Mouse (Mus musculus) skeletal muscle tissue, postnatal 0 days (tissue): ENCODE data around the gene Tmub1. TPM values are rescaled to one million over a fixed set of nuclear protein-coding genes. Genes with fewer than 3 reads are reported as not detected.

ENCODE experiments used
- polyA plus RNA-seq: library from polyadenylated mRNA; unstranded; fragments of >200 nt; fragmentation: Nextera tagmentation; extraction: Ambion mirVana; gene quantifications from 2 replicates; pipeline ENCODE4 v1.2.1, GENCODE M21; 2015

Gene Tmub1
- polyA plus RNA-seq = 12.3 and 12.7 TPM in 2 replicates

DNA sequence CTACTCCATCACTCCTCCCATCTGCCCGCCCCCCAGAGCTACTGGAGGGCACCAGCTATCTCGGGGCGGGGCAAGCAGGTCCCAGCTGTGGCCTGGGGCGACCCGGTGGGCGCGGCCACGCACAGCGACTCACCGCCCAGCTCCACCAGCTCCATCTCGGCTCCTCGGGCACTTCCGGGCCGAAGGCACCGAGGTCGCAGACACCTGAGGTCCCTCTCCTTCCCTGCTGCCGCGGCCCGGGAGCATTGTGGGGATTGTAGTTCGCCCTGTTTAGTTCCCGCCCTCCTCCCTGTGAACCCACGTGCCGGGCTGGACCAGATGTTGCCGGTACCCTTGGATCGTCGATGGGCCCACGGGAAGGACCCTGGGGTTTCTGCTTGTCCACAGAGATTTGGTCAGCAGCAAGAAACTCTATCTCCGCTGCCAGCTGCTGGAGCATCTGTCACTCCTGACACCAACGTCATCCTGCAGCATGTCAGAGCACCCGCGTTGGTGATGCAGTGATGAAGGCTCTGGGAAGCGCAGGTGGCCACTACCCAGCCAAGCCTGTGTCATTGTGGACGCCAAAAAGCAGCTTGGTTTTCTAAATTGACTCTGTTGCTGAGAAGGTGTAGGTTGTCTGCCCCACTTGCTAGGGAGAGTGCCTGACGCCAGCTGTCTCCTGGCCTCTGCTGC lies at the start of gene Tmub1:
TSS of gene Tmub1 (minus strand) at position 231 of the 675 bp plus-strand sequence.

GRCm38 (mm10) chr5:24452030-24452690 lies 4.5 kb upstream of the Tmub1 start, which contains the start of gene Agap3:
Gene Agap3, plus strand, starts transcription at chr5:24452177.

GRCm38 (mm10) chr5:24444746-24445427 lies 2.8 kb downstream of the Tmub1 start, which contains the start of gene Fastk:
Gene Fastk, minus strand, starts transcription at chr5:24445287.

GRCm38 (mm10) chr5:24423129-24424003 lies 24.3 kb downstream of the Tmub1 start, which contains the start of the genes Cdk5 and Slc4a2:
Gene Cdk5, minus strand, starts transcription at chr5:24423530.
Gene Slc4a2, plus strand, starts transcription at chr5:24423837.

GRCm38 (mm10) chr5:24413042-24413693 lies 34.5 kb downstream of the Tmub1 start, which contains the start of gene Asic3:
Gene Asic3, plus strand, starts transcription at chr5:24413392.

Other genes starting within 250 kb of the Tmub1 start
- gene Kcnh2, start 96.2 kb downstream of the Tmub1 start, polyA plus RNA-seq = 8.1 and 9.1 TPM in 2 replicates
- 5.7 and 7.6 TPM in 2 replicates for gene Nos3, start 83.0 kb downstream of the Tmub1 start, polyA plus RNA-seq
- 0.95 and 1.6 TPM in 2 replicates for gene Atg9b, start 55.7 kb downstream of the Tmub1 start, polyA plus RNA-seq
- 38.2 and 38.4 TPM in 2 replicates for gene Abcb8, start 54.2 kb downstream of the Tmub1 start, polyA plus RNA-seq
- 0.17 and 0.22 TPM in 2 replicates for gene Asic3, start 34.5 kb downstream of the Tmub1 start, polyA plus RNA-seq
- 25.7 and 28.3 TPM in 2 replicates for gene Cdk5, start 24.3 kb downstream of the Tmub1 start, polyA plus RNA-seq
- gene Slc4a2, start 24.0 kb downstream of the Tmub1 start, polyA plus RNA-seq = 13.1 and 15.1 TPM in 2 replicates
- gene Fastk, start 2.6 kb downstream of the Tmub1 start, polyA plus RNA-seq = 149 and 150 TPM in 2 replicates
- 25.8 and 29.3 TPM in 2 replicates for gene Agap3, start 4.3 kb upstream of the Tmub1 start, polyA plus RNA-seq
- gene Gbx1, start 79.3 kb upstream of the Tmub1 start, polyA plus RNA-seq = not detected in 2 replicates
- gene Asb10, start 93.1 kb upstream of the Tmub1 start, polyA plus RNA-seq = 14.7 and 14.9 TPM in 2 replicates
- 0.04 TPM in 1 of 2 replicates, not detected in the other for gene 4931409K22Rik, start 109.0 kb upstream of the Tmub1 start, polyA plus RNA-seq
- gene Abcf2, start 129.6 kb upstream of the Tmub1 start, polyA plus RNA-seq = 53.7 and 54.0 TPM in 2 replicates
- gene Chpf2, start 138.9 kb upstream of the Tmub1 start, polyA plus RNA-seq = 18.3 and 20.0 TPM in 2 replicates
- gene Smarcd3, start 176.6 kb upstream of the Tmub1 start, polyA plus RNA-seq = 56.4 and 71.2 TPM in 2 replicates
- 22.5 and 22.8 TPM in 2 replicates for gene Nub1, start 237.7 kb upstream of the Tmub1 start, polyA plus RNA-seq